Mouse (Mus musculus) ES-E14 (cell line): ENCODE results near the gene Sptlc3.

Source experiments
- CHD2 ChIP-seq: IDR thresholded peaks from 2 replicates; pipeline ENCODE4 v1.6.1; 2014; ENCODE audit warnings: mild to moderate bottlenecking, low read depth, low read length, inconsistent platforms
- HCFC1 ChIP-seq: IDR thresholded peaks from 2 replicates; pipeline ENCODE4 v1.6.1; 2012; ENCODE audit warnings: low read length, inconsistent platforms, borderline replicate concordance; ENCODE audit not compliant: insufficient read depth
- ZC3H11A ChIP-seq: IDR thresholded peaks from 2 replicates; pipeline ENCODE4 v1.6.1; 2012; ENCODE audit warnings: low read depth, mild to moderate bottlenecking, inconsistent platforms, low read length, borderline replicate concordance
- ZNF384 ChIP-seq: IDR thresholded peaks from 2 replicates; pipeline ENCODE4 v1.6.1; 2012; ENCODE audit warnings: low read depth, low read length, inconsistent platforms

GRCm38 (mm10) chr2:139488708-139489107 lies 5.0 kb upstream of the Sptlc3 start:
- no peak for TF ChIP-seq HCFC1
- no peak for TF ChIP-seq CHD2
- TF ChIP-seq ZNF384, result no peak
- no peak for TF ChIP-seq ZC3H11A
